Mouse (Mus musculus) thymus, postnatal 10 days (tissue): ENCODE results near the gene Wnt3a.

Experiments used
- DNase-seq, 2 experiments: peaks; one replicate each; pipeline ENCODE4 v3.0.0; 2021; ENCODE audit warnings: low spot score in 2 of 2

The Wnt3a gene

GRCm38 (mm10) chr11:59263870-59264563 is 26.5 kb downstream of the Wnt3a start:
- no peak for DNase-seq

- no peak for DNase-seq
These were observed 28.2 kb downstream of the Wnt3a start for GRCm38 (mm10) chr11:59262308-59262707.

- DNase-seq: no peak
These were observed 29.7 kb downstream of the Wnt3a start for GRCm38 (mm10) chr11:59260706-59261493.

- DNase-seq: no peak
These were observed 30.9 kb downstream of the Wnt3a start for GRCm38 (mm10) chr11:59259647-59260046.

GRCm38 (mm10) chr11:59248101-59248500 is 42.5 kb downstream of the Wnt3a start:
- no peak for DNase-seq

GRCm38 (mm10) chr11:59243856-59244255 is 46.7 kb downstream of the Wnt3a start:
- DNase-seq: no peak

- no peak for DNase-seq
These were observed 48.7 kb downstream of the Wnt3a start for GRCm38 (mm10) chr11:59241841-59242240.

- DNase-seq: no peak
These were observed 50.8 kb downstream of the Wnt3a start for GRCm38 (mm10) chr11:59239796-59240195.

- no peak for DNase-seq
These were observed 51.1 kb downstream of the Wnt3a start for GRCm38 (mm10) chr11:59239428-59239785.

GRCm38 (mm10) chr11:59238525-59239427 is 51.8 kb downstream of the Wnt3a start:
- peak in 1 of 2 experiments; percentile 14 for DNase-seq

- no peak for DNase-seq
These were observed 57.8 kb downstream of the Wnt3a start for GRCm38 (mm10) chr11:59232797-59233196.

- peak; percentile 21 to 47 for DNase-seq
These were observed 60.3 kb downstream of the Wnt3a start for GRCm38 (mm10) chr11:59230144-59230760.

GRCm38 (mm10) chr11:59228122-59228953 is 62.2 kb downstream of the Wnt3a start, which contains the start of gene Arf1:
TSS of gene Arf1 (minus strand) at chr11:59228270.
- DNase-seq: peak; percentile 93 to 98

GRCm38 (mm10) chr11:59227604-59228121 is 62.9 kb downstream of the Wnt3a start:
- peak in 1 of 2 experiments; percentile 26 for DNase-seq

GRCm38 (mm10) chr11:59226787-59227603 is 63.6 kb downstream of the Wnt3a start:
- DNase-seq: no peak

GRCm38 (mm10) chr11:59226251-59226650 is 64.3 kb downstream of the Wnt3a start:
- no peak for DNase-seq

GRCm38 (mm10) chr11:59225167-59225566 is 65.4 kb downstream of the Wnt3a start:
- DNase-seq: no peak

- DNase-seq: no peak
These were observed 66.1 kb downstream of the Wnt3a start for GRCm38 (mm10) chr11:59224470-59224869.

- DNase-seq: no peak
These were observed 66.5 kb downstream of the Wnt3a start for GRCm38 (mm10) chr11:59224025-59224424.

GRCm38 (mm10) chr11:59222306-59222705 is 68.2 kb downstream of the Wnt3a start:
- DNase-seq: no peak
